Mouse (Mus musculus): Measurements from ENCODE around the gene Nmbr. TPM values are rescaled to one million over a fixed set of nuclear protein-coding genes. Genes with fewer than 3 reads are reported as not detected.

Gene Nmbr
- polyA plus RNA-seq, 1 experiment, result 0.16 TPM

DNA sequence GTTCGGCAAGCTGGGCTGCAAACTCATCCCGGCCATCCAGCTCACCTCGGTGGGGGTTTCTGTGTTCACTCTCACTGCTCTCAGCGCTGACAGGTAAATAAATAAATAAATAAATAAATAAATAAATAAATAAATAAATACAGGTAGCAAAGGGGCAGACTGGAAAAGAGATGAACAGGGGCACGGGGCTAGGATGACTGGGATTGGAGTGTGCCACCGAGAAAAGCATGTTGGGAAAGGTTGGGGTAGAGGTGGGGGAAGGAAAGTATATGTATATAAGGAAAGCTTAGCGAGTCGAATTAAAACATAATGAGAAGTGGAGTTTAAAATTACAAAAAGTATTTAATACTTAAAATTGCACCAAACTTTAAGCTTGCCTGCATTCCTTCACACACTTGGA, 55.2 kb downstream of the Nmbr start:
- Histone ChIP-seq H3K27ac (ENCODE audit: control insufficient read depth, insufficient read depth, low read length) (no peak overlapping the region), H3K27me3 (ENCODE audit: control insufficient read depth, insufficient read depth, low read length) (0 out of 2 replicates have a peak, but pooled peaks cover 5% of the 10 kb centered on the region), H3K4me1 (replicated peaks; ENCODE audit: control insufficient read depth, insufficient read depth, low read length) (no peaks in the 10 kb centered on the region), H3K36me3 (ENCODE audit: control insufficient read depth, insufficient read depth, low read length) (no peaks in the 10 kb centered on the region), H3K4me3 (ENCODE audit: control insufficient read depth, insufficient read depth, low read length) (no peak overlapping the region)
- no peak for TF ChIP-seq POLR2A (IDR thresholded peaks at IDR 0.05; ENCODE audit: control insufficient read depth, extremely low read depth, insufficient read depth, low read length, poor library complexity)
- TF ChIP-seq CTCF (IDR thresholded peaks at IDR 0.05; ENCODE audit: borderline replicate concordance, control insufficient read depth, extremely low read depth, insufficient read depth, low read length, poor library complexity), result no peak
- WGBS, result 29% methylated on average over 8 of the region's 8 CpGs
- no peak for DNase-seq

DNA sequence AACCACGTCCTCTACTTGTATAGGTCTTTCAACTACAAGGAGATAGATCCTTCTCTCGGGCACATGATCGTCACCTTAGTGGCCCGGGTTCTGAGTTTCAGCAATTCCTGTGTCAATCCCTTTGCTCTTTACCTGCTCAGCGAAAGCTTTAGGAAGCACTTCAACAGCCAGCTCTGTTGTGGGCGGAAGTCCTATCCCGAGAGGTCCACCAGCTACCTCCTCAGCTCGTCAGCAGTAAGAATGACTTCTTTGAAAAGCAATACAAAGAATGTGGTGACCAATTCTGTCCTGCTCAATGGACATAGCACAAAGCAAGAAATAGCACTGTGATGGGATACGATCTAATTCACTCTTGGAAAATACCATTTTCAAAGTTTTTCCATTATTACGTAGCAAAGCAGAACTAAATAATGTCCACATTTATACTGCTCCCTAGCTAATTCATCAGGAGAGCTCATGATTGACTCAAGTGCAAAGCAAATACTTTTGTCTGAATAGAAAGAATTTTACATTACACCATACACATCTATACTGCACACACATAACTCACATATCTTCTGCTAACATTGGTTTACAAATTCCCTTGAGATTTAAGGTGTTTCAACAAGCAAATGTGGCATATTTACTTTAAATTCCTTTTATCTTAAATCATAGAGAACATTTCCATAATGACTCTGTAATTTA, 65.0 kb downstream of the Nmbr start:
- no peak for TF ChIP-seq CTCF (IDR thresholded peaks at IDR 0.05; ENCODE audit: borderline replicate concordance, control insufficient read depth, extremely low read depth, insufficient read depth, low read length, poor library complexity)
- Histone ChIP-seq H3K27me3 (ENCODE audit: control insufficient read depth, insufficient read depth, low read length) (no peaks in the 10 kb centered on the region), H3K36me3 (ENCODE audit: control insufficient read depth, insufficient read depth, low read length) (no peaks in the 10 kb centered on the region), H3K27ac (ENCODE audit: control insufficient read depth, insufficient read depth, low read length) (no peak overlapping the region), H3K4me1 (replicated peaks; ENCODE audit: control insufficient read depth, insufficient read depth, low read length) (no peaks in the 10 kb centered on the region), H3K4me3 (ENCODE audit: control insufficient read depth, insufficient read depth, low read length) (no peak overlapping the region)
- no peak for DNase-seq
- 93% methylated on average over 10 of the region's 10 CpGs for WGBS

DNA sequence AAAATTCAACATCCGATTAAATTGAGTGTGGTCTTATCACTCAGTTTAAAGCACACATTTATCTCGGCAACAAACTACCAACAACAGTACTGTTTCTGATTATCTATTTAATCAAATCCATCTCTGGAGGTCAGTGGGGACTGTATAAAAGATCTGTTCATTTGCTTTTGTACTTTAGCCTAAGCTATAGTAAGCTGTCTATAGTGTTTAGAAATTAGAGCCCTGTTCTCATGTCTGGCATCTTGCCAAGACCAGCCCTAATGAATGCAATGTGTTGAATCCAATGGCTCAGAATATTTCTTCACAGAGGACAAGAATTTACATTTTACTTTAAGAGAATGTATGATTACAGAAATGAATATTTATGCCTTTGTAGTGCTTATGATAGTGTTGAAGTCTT, 69.1 kb downstream of the Nmbr start:
- H3K4me1 ChIP-seq (replicated peaks; ENCODE audit: control insufficient read depth, insufficient read depth, low read length), result no peaks in the 10 kb centered on the region
- WGBS, result 95% methylated on average over 2 of the region's 2 CpGs
- H3K36me3 ChIP-seq (ENCODE audit: control insufficient read depth, insufficient read depth, low read length), result no peaks in the 10 kb centered on the region
- H3K27me3 ChIP-seq (ENCODE audit: control insufficient read depth, insufficient read depth, low read length), result no peaks in the 10 kb centered on the region
- no peak for DNase-seq
- H3K4me3 ChIP-seq (ENCODE audit: control insufficient read depth, insufficient read depth, low read length), result no peak overlapping the region
- H3K27ac ChIP-seq (ENCODE audit: control insufficient read depth, insufficient read depth, low read length), result no peak overlapping the region
- TF ChIP-seq CTCF (IDR thresholded peaks at IDR 0.05; ENCODE audit: borderline replicate concordance, control insufficient read depth, extremely low read depth, insufficient read depth, low read length, poor library complexity) (no peak), POLR2A (IDR thresholded peaks at IDR 0.05; ENCODE audit: control insufficient read depth, extremely low read depth, insufficient read depth, low read length, poor library complexity) (no peak)

DNA sequence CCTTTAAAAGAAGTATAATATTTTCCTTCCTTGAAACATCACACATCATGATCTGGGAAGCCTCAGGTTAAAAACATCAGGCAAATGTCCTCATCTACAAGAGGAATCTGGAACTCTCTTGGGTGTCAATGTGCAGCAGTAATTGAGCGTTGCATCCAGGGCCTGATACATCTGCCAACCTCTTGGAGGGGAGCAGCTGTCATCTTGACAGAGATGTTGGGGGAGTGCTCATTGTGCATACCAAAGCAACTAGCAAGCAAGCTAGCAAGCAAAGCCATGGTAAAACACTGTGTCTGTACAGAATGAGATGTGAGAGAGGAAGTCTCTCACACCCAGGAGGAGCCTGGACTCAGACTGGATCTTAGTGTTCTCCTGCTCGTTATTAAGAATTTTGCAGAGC, 84.6 kb downstream of the Nmbr start:
- Histone ChIP-seq H3K27me3 (ENCODE audit: control insufficient read depth, insufficient read depth, low read length) (no peaks in the 10 kb centered on the region), H3K4me3 (ENCODE audit: control insufficient read depth, insufficient read depth, low read length) (no peak overlapping the region), H3K36me3 (ENCODE audit: control insufficient read depth, insufficient read depth, low read length) (no peaks in the 10 kb centered on the region), H3K4me1 (replicated peaks; ENCODE audit: control insufficient read depth, insufficient read depth, low read length) (no peaks in the 10 kb centered on the region), H3K27ac (ENCODE audit: control insufficient read depth, insufficient read depth, low read length) (no peak overlapping the region)
- DNase-seq, result no peak
- 86% methylated on average over 2 of the region's 2 CpGs for WGBS
- no peak for TF ChIP-seq POLR2A (IDR thresholded peaks at IDR 0.05; ENCODE audit: control insufficient read depth, extremely low read depth, insufficient read depth, low read length, poor library complexity)
- TF ChIP-seq CTCF (IDR thresholded peaks at IDR 0.05; ENCODE audit: borderline replicate concordance, control insufficient read depth, extremely low read depth, insufficient read depth, low read length, poor library complexity), result no peak

GRCm38 (mm10) chr10:14816970-14817369, 111.6 kb downstream of the Nmbr start:
- Histone ChIP-seq H3K27ac (ENCODE audit: control insufficient read depth, insufficient read depth, low read length) (no peak overlapping the region), H3K36me3 (ENCODE audit: control insufficient read depth, insufficient read depth, low read length) (no peaks in the 10 kb centered on the region), H3K27me3 (ENCODE audit: control insufficient read depth, insufficient read depth, low read length) (no peaks in the 10 kb centered on the region), H3K4me3 (ENCODE audit: control insufficient read depth, insufficient read depth, low read length) (no peak overlapping the region), H3K4me1 (replicated peaks; ENCODE audit: control insufficient read depth, insufficient read depth, low read length) (no peaks in the 10 kb centered on the region)
- 86% methylated on average over 4 of the region's 4 CpGs for WGBS
- no peak for DNase-seq
- TF ChIP-seq CTCF (IDR thresholded peaks at IDR 0.05; ENCODE audit: borderline replicate concordance, control insufficient read depth, extremely low read depth, insufficient read depth, low read length, poor library complexity), result no peak
- TF ChIP-seq POLR2A (IDR thresholded peaks at IDR 0.05; ENCODE audit: control insufficient read depth, extremely low read depth, insufficient read depth, low read length, poor library complexity), result no peak

Other genes with a start within 250 kb of the Nmbr start
- 0.93 and 1.1 TPM in 2 replicates for gene Adgrg6, start 159.9 kb upstream of the Nmbr start, polyA plus RNA-seq (2012; rRNA removed)
- gene Vta1, start within 50 bp of the Nmbr start, polyA plus RNA-seq (2012; rRNA removed), result 125 and 130 TPM in 2 replicates
- 0.08 TPM in 1 of 2 replicates, not detected in the other for gene Gje1, start 12.6 kb downstream of the Nmbr start, polyA plus RNA-seq (2012; rRNA removed)

Data from thymus, adult 2 months (tissue).